In the genomic region with DNA sequence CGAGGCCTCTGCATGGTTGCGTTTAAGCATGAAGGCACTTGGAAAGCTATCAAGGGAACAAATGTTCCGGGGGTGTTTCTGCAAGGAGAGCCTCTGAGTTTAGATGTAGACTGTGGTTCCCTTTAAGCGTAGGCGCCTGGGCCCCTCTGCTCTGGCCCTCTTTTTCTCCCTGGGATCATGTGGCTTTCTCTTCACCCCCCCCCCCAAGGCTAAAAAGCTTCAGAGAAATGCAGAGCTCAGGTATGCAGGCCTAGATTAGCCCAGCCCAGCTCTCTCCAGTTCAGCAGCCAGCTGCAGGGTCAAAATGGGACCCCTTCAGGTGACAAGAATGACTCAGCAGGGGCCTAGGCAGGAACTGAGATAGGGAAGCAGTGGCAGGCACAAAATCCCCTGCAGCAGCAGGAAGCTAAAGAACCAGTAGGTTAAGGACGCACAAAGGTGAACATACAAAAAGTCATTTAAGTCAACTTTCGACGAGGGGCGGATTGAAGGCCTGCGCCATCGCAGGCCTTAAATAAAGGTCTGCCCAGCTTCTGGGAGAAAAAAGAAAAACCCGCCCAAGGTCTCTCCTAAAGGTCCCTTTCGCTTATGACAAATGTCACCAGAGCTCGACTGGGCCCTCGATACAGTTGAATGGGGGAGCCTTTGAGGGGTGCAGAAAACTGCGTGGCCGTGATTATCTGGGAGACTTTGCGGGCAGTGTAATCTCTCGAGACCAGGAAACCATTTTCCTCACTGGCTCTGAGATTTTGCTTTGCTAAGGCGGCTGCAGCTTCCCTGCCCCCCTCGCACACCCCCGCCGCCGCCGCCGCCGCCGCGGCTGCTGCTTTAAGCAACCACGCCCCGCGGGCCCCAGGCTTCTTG, we compare ENCODE assay signal across 8 mouse cellular contexts. TPM values are rescaled to one million over a fixed set of nuclear protein-coding genes. Genes with fewer than 3 reads are reported as not detected.
DNase-seq lines count a peak whose midpoint lies in the region; ATAC-seq and TF ChIP-seq lines count a peak whose summit lies in the region.

No protein-coding gene starts in this region.

- 27% methylated on average over 22 of the region's 32 CpGs for WGBS in embryonic facial prominence, embryonic 12.5 days
- WGBS in lung, embryonic 14.5 days, result 11% methylated on average over 32 of the region's 32 CpGs

- intact Hi-C loops in heart, postnatal 14 days (cut with DNase I), result no loop called here

- H3K4me2 ChIP-seq in embryonic facial prominence, embryonic 12.5 days (replicated peaks), result peak overlapping the region; percentile 35
- H3K4me2 ChIP-seq in lung, embryonic 14.5 days, result peak overlapping the region; percentile 55

- H3K9ac ChIP-seq in embryonic facial prominence, embryonic 12.5 days, result no peak overlapping the region
- peak overlapping the region; percentile 43 for H3K9ac ChIP-seq in lung, embryonic 14.5 days

- ATAC-seq in embryonic facial prominence, embryonic 12.5 days (ENCODE audit: insufficient number of reproducible peaks, insufficient read depth, low FRiP score, low TSS enrichment), result no peak
- ATAC-seq in lung, embryonic 14.5 days (ENCODE audit: insufficient read depth), result peak; percentile 23; the same call in 1 of the 2 replicates

- H3K4me3 ChIP-seq in embryonic facial prominence, embryonic 12.5 days, result peak overlapping the region; percentile 19; the same call in 1 of the 2 replicates
- H3K4me3 ChIP-seq in lung, embryonic 14.5 days (ENCODE audit: low read depth, low read length), result peak overlapping the region; percentile 27

- DNase-seq in 3134 (ENCODE audit: extremely low read depth, insufficient read length, low spot score) (peak; percentile 10), ES-CJ7 (ENCODE audit: low read depth, low spot score) (peak; percentile 65)
- peak; percentile 3 to 31 for DNase-seq in heart, postnatal 14 days
- peak; percentile 24 for DNase-seq in layer of hippocampus, adult 9-10 months (ENCODE audit: low spot score)
- DNase-seq in lung, embryonic 14.5 days, result peak; percentile 47
- peak; percentile 20 for DNase-seq in right cerebral cortex, postnatal 14 days
- no peak for DNase-seq in retina, postnatal 1 day

- TF ChIP-seq CTCF in lung, embryonic 14.5 days (IDR thresholded peaks at IDR 0.05; ENCODE audit: low read depth), result no peak

- H3K9me3 ChIP-seq in embryonic facial prominence, embryonic 12.5 days, result no peaks in the 10 kb centered on the region
- H3K9me3 ChIP-seq in lung, embryonic 14.5 days (ENCODE audit: low read depth, low read length), result no peaks in the 10 kb centered on the region

- H3K27me3 ChIP-seq in embryonic facial prominence, embryonic 12.5 days, result 0 out of 2 replicates have a peak, but pooled peaks cover 5% of the 10 kb centered on the region
- H3K27me3 ChIP-seq in lung, embryonic 14.5 days (ENCODE audit: insufficient read depth, low read length), result no peaks in the 10 kb centered on the region

- peak overlapping the region; percentile 98 for H3K27ac ChIP-seq in embryonic facial prominence, embryonic 12.5 days
- peak overlapping the region; percentile 95 for H3K27ac ChIP-seq in lung, embryonic 14.5 days (ENCODE audit: low read depth)

- no peaks in the 10 kb centered on the region for H3K4me1 ChIP-seq in embryonic facial prominence, embryonic 12.5 days
- peaks cover 4% of the 10 kb centered on the region; the same call in 1 of the 2 replicates for H3K4me1 ChIP-seq in lung, embryonic 14.5 days (ENCODE audit: insufficient read depth)

- no peaks in the 10 kb centered on the region for H3K36me3 ChIP-seq in embryonic facial prominence, embryonic 12.5 days
- H3K36me3 ChIP-seq in lung, embryonic 14.5 days (ENCODE audit: insufficient read depth), result peaks cover 12% of the 10 kb centered on the region; the same call in 1 of the 2 replicates

RNA-seq across cellular contexts. Expression of a gene that starts 0.7 kb away (rescaled TPM):
- polyA plus RNA-seq in embryonic facial prominence, embryonic 12.5 days (2016; fragmentation: Nextera tagmentation; extraction: Ambion mirVana), result 402 TPM in 2 replicates
- 100 to 1,000 TPM; 167 to 169 TPM for total RNA-seq in heart, postnatal 14 days (2021)
- polyA plus RNA-seq in lung, embryonic 14.5 days (2014; fragmentation: Nextera tagmentation; extraction: Ambion mirVana), result 544 and 552 TPM in 2 replicates
